Mouse (Mus musculus) cerebellum, postnatal 36 days (tissue): ENCODE results near the gene Spryd3.
"Not testable (repeated sequence)": the region's sequence is repeated elsewhere in the genome, so short reads cannot be mapped to it uniquely, and the experiment has no call there.

Experiments used
- DNase-seq, 2 experiments: peaks; one replicate each; pipeline ENCODE4 v3.0.0; 2021 to 2022; ENCODE audit warnings: mixed read lengths in 2 of 2

The Spryd3 gene

DNA sequence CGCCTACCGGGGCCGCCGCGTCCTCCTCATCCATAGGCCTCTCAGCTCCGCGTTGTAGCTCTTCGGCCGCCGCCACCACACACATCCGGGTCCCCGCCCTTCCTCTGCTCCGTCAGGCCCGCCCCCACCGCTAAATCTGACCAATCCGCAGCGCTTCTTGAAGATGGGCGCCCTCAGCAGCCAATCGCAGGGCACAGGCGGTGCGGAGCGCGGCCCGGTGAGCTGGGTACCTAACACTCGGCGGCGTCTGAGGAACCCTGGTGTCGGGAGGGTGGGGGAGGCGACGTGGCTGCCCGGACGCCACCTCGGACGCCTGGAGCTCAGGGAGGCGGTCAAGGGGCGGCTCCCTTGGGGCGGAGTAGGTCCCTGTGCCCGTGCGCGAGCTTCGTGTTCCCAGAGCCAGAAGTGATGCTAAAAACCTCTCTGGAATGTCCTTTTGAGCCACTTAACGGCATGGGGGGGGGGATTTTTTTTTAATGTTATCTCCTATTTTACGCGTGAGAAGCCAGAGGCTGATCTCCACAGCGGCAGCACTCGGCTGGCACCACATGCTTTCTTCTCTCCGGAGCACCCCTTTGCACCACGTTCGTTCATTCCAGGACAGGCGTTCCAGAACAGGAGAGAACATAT, at the start of gene Spryd3:
TSS of gene Spryd3 (minus strand) at position 106 of the 630 bp plus-strand sequence.
- DNase-seq = peak; percentile 98 to 99

DNA sequence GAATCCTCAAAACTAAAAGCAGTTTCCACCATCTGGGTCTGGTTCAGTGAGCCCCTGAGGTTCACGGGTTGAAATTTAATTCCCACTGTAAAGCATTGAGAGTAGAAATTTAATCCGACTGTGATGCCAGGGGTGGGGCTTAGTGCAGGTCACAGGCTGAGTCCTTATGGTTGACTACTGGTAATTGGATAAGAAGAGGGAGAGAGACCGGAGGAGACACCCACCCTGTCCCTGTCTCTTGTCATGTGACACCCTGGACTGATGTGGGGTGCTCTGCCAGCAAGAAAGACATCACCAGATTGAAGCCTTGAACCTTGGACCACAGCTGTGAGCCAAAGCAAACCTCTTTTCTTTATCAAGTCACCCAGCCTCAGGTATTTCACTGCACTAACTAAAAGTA, 47.0 kb upstream of the Spryd3 start:
- no peak for DNase-seq

DNA sequence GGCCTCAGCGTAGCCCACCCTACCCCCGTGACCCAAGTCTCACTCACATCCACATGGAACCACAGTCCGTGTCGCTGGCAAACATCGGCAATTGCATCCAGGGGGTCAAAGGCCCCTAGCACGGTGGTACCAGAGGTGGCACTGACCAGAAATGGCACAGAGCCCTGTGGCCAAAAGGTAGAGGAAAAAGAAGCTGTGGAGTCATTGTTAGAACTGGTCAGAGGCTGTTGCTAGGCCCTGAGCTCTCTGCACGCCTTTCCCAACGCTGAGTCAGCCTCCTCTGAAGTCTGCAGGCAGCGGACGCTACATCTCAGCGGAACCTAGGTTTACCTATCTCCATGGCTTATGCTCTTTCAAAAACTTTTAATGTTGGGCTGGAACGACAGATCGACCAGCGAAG, 43.9 kb upstream of the Spryd3 start:
- no peak for DNase-seq

DNA sequence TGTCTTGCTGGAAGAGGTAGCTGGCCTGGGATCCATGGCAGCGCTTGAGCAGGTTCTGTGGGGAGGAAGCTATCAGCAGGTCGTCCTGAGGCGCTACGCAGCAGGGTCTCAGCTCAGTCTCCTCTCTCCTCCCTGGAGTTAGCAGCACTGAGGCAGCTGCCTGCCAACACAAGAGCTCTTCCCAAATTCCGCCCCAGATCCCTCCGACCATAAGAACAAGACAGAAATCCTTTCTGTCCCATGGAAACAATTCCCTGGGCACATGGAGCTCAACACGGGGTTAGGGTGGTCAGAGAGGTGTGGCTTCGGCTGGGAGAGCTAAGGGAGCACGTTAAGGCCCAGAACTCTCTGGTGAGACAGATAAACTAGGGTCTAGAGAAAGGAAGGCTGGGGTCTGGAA, 43.1 kb upstream of the Spryd3 start:
- no peak for DNase-seq

DNA sequence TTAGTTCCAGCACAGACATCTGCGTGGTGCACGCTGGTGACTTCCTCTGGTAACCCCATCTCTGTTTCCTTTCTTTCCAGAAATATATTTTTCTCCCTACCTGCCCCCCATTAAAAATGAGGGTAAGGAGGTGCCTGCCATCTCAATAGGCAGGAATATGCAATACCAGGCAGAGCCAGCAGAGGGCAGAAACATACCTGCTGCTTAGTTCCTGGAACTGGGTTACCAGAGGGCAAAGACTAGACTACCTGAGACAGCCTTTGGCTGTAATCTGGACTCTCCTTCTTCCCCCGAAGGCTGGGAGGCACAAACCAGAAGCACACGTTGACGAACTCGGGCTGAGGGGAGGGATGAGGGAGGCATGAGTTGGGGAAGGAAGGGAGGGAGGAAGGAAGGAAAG, 42.2 kb upstream of the Spryd3 start:
- peak; percentile 89 to 95 for DNase-seq

DNA sequence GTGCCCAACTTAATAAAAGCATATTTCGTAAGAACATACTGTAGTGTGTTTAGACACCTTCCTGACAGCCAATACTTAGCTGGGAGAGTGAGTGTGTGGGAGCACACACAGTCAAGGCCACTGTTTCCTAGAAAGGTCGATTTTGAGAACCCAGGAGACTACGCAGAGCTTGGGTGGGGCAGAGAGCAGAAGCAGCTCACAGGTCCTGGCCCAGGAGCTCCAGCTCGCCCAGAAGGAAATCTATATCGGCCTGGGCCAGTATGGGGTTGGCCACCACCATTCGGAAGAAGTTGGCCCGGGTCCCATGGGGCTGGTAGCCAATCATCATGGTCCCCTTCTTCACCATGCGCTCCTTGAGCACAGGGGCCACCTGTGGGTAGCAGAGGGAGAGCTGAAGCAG, 41.4 kb upstream of the Spryd3 start:
- no peak for DNase-seq

DNA sequence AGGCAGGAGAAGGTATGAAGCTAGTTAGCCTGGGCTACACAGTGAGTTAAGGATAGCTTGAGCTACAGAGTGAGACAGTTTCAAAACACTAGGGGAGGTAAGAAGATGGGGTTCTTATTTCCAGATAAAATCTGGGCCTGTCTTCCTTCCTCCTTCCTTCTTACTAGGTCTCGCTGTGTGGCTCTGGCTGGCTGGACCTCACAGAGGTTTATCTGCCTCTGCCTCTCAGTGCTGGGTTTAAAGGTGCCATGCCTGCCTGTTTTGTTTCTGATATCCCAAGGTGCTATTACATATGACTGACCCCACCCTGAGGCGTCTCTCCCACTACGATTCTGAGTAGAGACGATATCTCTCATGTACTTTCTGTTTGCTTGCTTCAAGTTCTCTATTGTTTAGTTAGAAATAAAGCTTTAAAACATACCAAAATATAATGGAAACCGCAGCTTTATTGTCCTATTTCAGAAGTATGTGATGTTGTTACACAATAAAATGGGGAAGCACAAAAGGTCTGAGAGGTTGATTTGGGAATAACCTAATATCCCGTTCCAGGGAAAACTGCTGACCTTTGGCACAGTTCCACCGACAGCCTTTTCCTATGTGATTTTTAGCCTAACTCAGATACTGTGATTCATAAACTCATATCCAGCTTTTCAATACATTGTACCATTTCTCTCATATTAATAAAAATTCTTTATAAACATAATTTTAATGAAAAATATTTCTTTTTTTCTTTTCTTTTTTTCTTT, 40.7 kb upstream of the Spryd3 start:
- DNase-seq = no peak

DNA sequence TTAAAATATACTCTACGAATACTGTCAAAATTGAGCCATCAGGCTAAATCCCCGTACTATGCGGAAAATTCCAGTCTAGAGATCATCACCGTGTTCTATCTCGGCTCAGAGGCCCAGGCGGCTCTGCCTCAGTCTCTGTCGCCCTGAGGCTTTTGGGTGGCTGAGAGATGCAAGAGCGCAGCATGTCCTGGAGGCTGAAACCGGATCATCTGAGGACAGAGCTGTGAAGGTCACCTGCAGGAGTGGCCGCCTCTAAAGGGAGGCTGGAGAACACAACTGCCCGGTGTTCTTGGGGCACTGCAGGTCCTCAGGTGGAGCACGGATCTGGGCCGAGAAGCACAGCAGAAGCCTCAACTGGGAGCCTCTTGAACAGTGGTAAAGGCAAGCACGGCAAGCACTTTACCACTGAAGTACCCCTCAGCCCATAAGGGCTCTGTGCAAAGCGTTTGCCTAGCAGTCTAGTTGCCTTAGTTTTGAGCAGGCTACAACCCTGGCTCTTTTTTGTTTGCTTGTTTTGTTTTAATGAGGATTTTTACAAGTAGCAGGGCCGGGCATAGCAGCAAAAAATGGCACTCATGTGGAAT, 39.8 kb upstream of the Spryd3 start:
- DNase-seq = no peak

DNA sequence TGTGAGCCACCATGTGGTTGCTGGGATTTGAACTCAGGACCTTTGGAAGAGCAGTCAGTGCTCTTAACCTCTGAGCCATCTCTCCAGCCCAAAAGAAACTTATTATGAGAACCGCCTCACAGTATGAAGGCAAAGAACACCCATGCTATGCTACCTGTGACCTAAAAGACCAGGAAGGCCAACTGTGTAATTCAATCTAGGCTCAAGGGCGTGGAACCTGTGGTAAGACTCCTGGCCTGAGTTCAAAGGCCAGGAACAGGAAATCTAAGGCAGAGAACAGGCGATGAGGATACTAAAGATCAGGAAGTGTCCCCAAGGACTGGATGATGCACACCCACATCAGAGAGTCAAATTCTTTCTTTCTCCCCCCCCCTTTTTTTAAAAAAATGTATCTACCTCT, 37.5 kb upstream of the Spryd3 start:
- no peak for DNase-seq

DNA sequence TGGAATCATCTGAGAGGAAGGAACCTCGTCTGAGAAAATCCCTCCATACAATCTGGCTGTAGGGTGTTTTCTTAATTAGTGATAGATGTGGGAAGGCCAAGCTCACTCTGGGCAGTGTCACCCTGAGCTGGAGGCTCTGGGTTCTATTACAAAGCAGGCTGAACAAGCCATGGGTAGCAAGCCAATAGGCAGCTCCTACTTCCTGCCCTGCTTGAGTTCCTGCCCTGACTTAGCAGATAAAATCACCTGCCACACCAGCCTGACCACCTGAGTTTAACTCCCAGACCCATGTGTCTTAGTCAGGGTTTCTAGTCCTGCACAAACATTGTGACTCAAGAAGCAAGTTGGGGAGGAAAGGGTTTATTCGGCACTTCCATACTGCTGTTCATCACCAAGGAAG, 33.0 kb upstream of the Spryd3 start:
- no peak for DNase-seq

DNA sequence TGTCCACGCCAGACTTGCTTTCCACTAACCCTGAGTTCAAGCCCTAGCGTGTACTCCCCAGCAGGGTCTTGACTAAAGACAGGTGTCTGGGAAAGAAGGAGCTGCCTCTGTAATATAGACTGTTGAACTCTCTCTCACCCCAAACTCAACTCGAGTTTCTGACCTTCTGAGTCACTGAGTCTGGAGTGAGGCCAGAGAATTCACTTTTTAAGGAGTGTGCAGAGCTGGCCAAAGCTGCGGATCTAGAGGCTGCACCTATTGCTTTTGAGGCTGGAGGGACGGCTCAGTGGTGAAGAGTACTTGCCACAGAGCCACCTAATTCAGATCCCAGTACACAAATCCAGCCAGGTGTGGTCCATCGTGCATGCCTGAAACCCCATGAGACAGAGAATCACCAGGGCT, 31.6 kb upstream of the Spryd3 start:
- DNase-seq = no peak

DNA sequence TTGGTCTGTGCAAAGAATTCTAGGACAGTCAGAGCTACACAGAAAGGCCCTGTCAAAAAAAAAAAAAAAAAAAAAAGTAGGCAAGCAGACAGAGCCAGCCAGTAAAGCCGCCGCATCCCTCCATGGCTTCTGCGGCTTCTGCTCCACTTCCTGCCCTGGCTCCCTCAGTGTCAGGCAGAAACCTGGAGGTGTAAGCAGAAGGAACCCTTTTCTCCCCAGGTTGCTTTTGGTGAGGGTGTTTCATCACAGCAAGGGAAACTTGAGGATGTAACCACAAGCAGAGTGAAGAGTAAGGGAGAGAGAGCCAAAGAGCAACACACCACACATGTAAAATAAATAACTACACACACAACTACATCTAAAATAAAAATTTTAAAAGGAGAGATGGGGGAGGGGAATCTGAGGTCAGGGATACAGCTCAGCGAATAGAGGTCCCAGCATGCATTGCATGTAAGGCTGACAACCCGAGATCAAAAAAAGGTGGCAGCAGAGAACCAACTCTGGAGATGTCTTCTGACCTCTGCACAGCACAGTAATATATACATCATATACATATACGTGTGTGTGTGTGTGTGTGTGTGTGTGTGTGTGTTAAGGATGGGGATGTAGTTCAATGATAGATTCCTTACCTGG, 29.6 kb upstream of the Spryd3 start:
- no peak for DNase-seq

DNA sequence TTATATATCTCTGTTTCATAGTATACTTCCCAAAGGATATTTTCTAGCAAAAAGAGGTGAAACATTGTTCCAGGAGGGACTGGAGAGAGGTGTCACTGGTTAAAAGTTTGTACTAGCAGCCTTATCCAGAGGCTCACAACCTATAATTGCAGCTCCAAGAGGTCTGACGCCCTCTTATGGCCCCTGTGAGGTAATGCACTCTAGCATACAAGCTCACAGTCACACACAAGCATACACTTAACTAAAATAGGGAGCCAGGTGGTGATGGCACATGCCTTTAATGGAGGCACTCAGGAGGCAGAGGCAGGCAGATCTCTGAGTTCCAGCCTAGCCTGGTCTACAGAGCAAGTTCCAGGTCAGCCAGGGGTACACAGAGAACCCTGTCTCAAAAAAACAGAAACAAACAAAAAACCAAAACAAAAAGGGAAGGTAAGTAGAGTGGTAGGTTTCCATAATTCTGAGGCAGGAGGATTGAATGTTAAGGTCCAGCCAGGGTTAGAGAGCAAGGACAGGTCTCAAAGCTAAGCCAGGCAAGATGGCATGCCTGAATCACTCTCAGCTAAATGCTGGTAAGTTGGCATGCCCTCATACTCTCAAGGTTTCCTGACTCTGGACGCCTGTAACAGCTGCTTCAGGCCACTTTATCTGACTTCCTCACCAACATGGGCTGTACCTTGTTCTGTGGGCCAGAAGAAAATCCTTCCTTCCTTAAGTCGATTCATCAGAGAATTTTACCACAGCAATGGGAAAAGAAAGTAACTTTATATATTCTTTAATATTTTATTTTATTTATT, 28.1 kb upstream of the Spryd3 start:
- DNase-seq = no peak

DNA sequence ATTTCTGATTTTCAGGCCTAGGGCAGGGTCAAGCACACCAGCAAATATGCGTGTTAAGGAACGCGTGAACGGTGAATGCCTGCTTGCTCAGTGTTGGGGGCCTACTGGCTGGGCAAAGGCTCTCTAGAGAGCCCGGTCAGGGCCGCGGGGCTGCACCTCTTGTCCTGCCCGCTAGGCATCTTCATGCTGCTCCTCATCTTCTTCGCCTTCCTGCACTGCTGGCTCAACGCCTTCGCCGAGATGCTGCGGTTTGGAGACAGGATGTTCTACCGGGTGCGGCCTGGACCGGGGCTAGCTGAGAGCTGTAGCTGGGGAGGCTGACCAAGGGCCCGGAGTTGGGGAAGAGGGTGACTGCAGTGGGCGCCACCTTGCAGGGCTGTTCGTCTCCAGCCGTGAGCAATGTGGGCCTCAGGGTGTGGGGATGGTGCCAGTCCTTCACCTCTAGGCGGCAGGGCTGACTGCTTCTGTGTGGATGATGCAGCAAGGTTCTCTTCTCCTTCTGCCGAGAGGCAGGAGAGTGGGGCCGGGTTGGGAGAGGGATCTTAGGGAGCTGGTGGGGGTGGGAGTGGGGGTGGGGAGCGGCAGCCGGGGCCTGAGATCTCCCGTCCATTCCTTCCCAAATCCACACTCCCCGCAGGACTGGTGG, 24.5 kb upstream of the Spryd3 start:
- no peak for DNase-seq

DNA sequence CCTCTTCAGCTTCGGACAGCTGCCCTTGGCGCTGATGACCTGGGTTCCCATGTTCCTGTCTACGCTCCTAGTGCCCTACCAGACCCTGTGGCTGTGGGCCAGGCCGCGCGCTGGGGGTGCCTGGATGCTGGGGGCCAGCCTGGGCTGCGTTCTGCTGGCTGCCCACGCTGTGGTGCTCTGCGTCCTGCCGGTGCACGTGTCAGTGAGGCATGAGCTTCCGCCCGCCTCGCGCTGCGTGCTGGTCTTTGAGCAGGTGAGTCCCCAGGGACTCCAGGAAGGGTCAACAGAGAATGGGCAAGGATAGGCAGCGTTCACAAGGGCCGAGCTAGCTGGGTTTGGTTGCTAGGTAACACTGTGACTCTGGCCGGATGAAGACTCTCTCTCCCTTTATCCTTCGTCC, 20.8 kb upstream of the Spryd3 start:
- no peak for DNase-seq

DNA sequence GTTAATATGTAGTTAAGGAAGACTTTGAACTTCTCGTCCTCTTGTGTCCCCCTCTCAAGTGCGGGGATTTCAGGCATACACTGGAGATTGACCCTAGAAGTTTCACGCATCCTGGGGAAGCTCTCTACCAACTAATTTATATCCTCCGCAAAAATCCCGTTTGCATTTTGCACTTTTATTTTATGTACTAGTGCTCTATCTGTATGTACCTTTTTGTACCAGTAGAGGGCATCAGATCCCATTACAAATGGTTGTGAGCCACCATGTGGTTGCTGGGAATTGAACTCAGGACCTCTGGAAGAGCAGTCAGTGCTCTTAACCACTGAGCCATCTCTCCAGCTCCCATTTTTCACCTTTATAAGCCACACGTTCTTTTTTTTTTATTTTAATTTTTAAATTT, 19.0 kb upstream of the Spryd3 start:
- not testable (repeated sequence) for DNase-seq

DNA sequence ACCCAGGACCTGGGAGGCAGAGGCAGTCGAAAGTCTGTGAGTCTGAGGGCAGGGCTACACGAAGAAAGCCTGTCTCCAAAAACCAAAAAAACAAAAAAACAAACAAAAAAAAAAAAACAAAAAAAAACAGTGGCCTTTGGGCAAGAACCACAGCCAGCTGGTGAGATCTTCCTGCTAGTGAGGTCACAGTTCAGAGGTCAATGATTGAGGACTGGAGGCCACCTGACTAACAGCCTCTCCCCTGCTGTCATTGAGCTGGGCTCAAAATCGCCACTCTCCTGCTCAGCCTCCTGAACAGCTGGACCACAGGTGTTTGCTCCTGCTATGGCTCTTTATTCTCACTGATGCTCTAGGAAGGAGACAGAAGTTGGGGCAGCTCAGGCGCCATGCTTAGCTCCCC, 16.6 kb upstream of the Spryd3 start:
- DNase-seq = no peak

DNA sequence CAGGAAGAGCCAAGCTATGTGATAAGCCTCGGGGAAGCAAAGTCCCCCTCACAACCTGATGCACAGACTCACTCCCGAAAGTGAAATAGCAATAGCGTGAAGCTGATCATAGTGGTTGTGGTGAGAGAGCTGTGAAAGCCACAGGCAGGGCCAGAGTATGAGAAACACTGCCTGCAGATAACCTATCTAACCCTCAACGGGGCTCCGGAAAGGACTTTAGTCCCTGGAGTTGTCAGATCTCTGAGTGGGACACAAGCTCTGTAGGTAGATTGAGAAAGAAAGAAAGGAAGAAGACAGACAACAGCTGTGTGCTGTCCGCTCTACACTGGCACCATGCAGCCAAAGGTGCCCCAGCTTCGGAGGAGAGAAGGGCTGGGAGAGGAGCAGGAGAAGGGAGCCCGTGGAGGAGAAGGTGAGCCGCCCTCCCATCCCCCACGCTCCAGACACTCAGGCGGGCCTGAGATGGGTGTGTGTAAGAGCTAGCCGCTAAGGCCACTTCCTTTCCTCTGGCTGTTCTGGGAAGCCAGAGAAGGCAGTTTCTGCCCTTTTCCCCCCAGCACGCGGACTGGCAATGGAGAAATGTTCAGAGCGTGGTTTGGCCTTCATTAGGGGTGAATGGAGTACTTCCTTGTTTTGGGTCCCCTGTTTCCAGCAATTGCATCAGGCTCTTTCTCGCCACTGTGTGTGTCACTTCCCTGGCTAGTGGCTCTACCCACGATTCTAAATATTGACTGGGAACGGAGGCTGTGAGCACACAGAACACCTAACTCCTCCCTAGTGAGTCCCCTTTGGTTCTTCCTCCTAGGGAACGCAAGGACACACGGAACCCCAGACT, 14.5 kb upstream of the Spryd3 start, which contains the start of gene Soat2:
TSS of gene Soat2 (plus strand) at position 226 of the 835 bp plus-strand sequence.
- DNase-seq = no peak

DNA sequence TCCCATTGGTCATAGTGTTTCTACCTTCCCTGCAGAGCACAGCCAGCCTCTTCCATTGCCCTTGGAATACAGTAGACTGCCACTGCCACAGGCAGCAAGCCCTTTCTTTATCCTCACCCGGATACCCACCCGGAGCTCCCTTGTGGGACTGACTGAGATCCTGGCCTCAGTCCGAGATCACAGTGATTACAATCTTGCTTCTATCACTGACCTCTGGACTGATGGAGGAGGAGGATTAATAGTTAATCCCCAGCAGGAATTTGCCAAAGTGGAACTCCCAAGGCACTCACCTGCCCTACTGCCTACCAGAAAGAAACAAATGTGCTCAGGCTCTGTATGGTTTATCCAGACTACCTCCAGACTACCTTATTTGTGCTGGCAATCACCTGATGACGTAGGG, 13.5 kb upstream of the Spryd3 start:
- no peak for DNase-seq

DNA sequence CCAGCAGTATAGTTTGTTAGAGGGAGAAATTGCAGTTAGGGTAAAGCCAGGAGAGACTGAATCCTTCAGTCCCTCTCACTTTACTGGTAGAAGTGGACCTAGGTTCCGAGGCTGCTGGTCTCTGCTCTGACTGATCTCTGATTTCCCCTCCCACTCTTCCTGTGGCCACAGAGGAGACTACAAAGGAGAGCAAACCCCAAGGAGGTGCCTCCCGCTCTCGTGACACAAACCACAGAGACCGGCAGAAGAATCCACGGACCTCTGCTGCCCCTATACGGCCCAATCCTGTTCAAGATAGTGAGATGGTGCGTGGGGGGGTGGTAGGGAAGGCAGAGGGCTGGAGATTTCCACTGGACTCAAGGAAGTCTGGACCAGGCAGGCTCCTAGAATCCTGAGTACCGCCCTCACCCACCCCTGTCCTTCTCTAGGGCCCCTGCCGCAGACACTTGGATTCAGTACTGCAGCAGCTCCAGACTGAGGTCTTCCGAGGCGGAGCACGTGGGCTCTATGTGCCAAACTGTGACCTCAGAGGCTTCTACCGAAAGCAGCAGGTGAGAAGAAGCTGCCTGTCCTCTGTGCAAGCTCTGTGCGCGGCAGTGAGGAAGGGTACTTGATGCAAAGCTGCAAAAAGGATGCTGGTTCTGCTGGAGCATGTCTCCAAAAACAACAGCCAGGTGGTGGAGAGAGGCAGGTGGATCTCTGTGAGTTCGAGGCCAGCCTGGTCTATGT, 11.8 kb upstream of the Spryd3 start:
- no peak for DNase-seq

DNA sequence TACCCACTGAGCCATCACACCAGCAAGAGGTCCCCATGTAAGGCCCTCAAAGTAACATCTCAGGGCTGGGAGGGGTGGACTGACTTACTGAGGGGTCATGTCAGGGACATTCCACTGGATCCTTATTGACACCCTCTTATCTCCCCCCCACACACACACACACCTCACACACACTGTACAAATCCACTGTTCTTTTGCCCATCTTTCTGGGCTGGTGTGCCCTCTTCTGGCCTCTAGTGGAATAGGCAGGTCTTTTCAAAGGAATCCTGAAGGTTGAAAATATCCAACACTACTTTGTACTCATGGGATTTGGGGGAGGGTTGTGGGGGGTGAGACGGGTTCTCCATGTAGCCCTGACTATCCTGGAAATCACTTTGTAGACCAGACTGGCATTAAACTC, 10.8 kb upstream of the Spryd3 start:
- DNase-seq = peak; percentile 67 to 75
